26 mouse cellular contexts compared by ENCODE assay signal in genomic region chr7:4802247-4802646, GRCm38 (mm10). TPM values are rescaled to one million over a fixed set of nuclear protein-coding genes. Genes with fewer than 3 reads are reported as not detected.
DNase-seq lines count a peak whose midpoint lies in the region; ATAC-seq and TF ChIP-seq lines count a peak whose summit lies in the region.
"Had no signal": no experiment of that assay in that cellular context is flagged by ENCODE, and none has a peak within 500 bp of the region (broad histone marks: within the 10 kb centered on the region; RNA-seq: fewer than 3 reads in every experiment).

No protein-coding gene starts in this region.

- ATAC-seq in lung, postnatal 0 days = peak; percentile 79
- ATAC-seq in stomach, postnatal 0 days (ENCODE audit: low FRiP score, low TSS enrichment) = no peak
- no peak for ATAC-seq in frontal cortex, adult (ENCODE audit: low TSS enrichment)
- ATAC-seq: forebrain, embryonic 14.5 days; forebrain, embryonic 16.5 days; Patski had no signal

- no peak overlapping the region for H3K4me3 ChIP-seq in lung, postnatal 0 days (ENCODE audit: low read depth, low read length)
- no peak overlapping the region for H3K4me3 ChIP-seq in lung, adult 2 months (replicated peaks; ENCODE audit: extremely low read depth, low read depth, low read length)
- no peak overlapping the region for H3K4me3 ChIP-seq in stomach, postnatal 0 days (ENCODE audit: low read depth, low read length)
- H3K4me3 ChIP-seq: embryonic facial prominence, embryonic 13.5 days; embryonic facial prominence, embryonic 15.5 days; erythroblast, embryonic 14.5 days; forebrain, embryonic 10.5 days; forebrain, embryonic 12.5 days had no signal

- no peak overlapping the region for H3K27ac ChIP-seq in lung, postnatal 0 days (ENCODE audit: low read length)
- no peak overlapping the region for H3K27ac ChIP-seq in stomach, postnatal 0 days (replicated peaks)
- H3K27ac ChIP-seq: embryonic facial prominence, embryonic 13.5 days; embryonic facial prominence, embryonic 15.5 days; forebrain, embryonic 10.5 days; forebrain, embryonic 12.5 days had no signal

- H3K27me3 ChIP-seq in lung, postnatal 0 days (replicated peaks; ENCODE audit: insufficient read depth, low read length) = no peaks in the 10 kb centered on the region
- no peaks in the 10 kb centered on the region for H3K27me3 ChIP-seq in stomach, postnatal 0 days (ENCODE audit: control insufficient read depth, insufficient read depth, low read length)
- H3K27me3 ChIP-seq: embryonic facial prominence, embryonic 13.5 days; embryonic facial prominence, embryonic 15.5 days; forebrain, embryonic 12.5 days; Patski had no signal

- 0 out of 2 replicates have a peak, but pooled peaks have one; percentile 29 for TF ChIP-seq EP300 in lung, postnatal 0 days (IDR thresholded peaks at IDR 0.05)
- TF ChIP-seq EP300 in stomach, postnatal 0 days (optimal IDR thresholded peaks at IDR 0.05) = no peak

- H3K4me1 ChIP-seq in lung, postnatal 0 days (ENCODE audit: insufficient read depth, low read depth, low read length) = no peaks in the 10 kb centered on the region
- no peaks in the 10 kb centered on the region for H3K4me1 ChIP-seq in lung, adult 2 months (ENCODE audit: control insufficient read depth, insufficient read depth, low read length)
- no peaks in the 10 kb centered on the region for H3K4me1 ChIP-seq in stomach, postnatal 0 days (replicated peaks; ENCODE audit: control insufficient read depth, insufficient read depth)
- H3K4me1 ChIP-seq: embryonic facial prominence, embryonic 13.5 days; embryonic facial prominence, embryonic 15.5 days; forebrain, embryonic 10.5 days; forebrain, embryonic 12.5 days had no signal

- H3K4me2 ChIP-seq in lung, postnatal 0 days (replicated peaks; ENCODE audit: low read depth, low read length) = no peak overlapping the region
- no peak overlapping the region for H3K4me2 ChIP-seq in stomach, postnatal 0 days (replicated peaks; ENCODE audit: low read depth)
- H3K4me2 ChIP-seq: embryonic facial prominence, embryonic 13.5 days; embryonic facial prominence, embryonic 15.5 days; forebrain, embryonic 12.5 days had no signal

- TF ChIP-seq POLR2A in lung, adult 2 months (IDR thresholded peaks at IDR 0.05; ENCODE audit: borderline replicate concordance, extremely low read depth, low read depth, low read length) = no peak

- no peak overlapping the region for H3K9ac ChIP-seq in lung, postnatal 0 days (replicated peaks; ENCODE audit: low read depth)
- H3K9ac ChIP-seq in stomach, postnatal 0 days (ENCODE audit: low read length) = no peak overlapping the region
- H3K9ac ChIP-seq: embryonic facial prominence, embryonic 13.5 days; embryonic facial prominence, embryonic 15.5 days; forebrain, embryonic 12.5 days had no signal

- H3K36me3 ChIP-seq in lung, postnatal 0 days (ENCODE audit: insufficient read depth, low read length) = peaks cover 16% of the 10 kb centered on the region; the same call in 1 of the 2 replicates
- H3K36me3 ChIP-seq in stomach, postnatal 0 days (ENCODE audit: control insufficient read depth, insufficient read depth, low read length) = peaks cover 6% of the 10 kb centered on the region

- DNase-seq in lung, postnatal 0 days (ENCODE audit: low spot score) = peak; percentile 64
- no peak for DNase-seq in lung, adult 2 months
- DNase-seq in ZHBTc4 (ENCODE audit: low read depth, low spot score) = peak; percentile 49
- DNase-seq in stomach, postnatal 0 days (ENCODE audit: low spot score) = no peak
- no peak for DNase-seq in kidney, postnatal 25 days
- DNase-seq: adrenal gland, adult 2 months; adrenal gland, postnatal 10 days; adrenal gland, postnatal 25 days; cerebellum, adult 11 months; cerebellum, adult 18-20 months; cerebellum, adult 8-10 months; cerebellum, adult 9-11 months; cerebellum, postnatal 14 days; cerebellum, postnatal 36 days; embryo, embryonic 11 days had no signal

- no peaks in the 10 kb centered on the region for H3K9me3 ChIP-seq in lung, postnatal 0 days (ENCODE audit: low read length)
- no peaks in the 10 kb centered on the region for H3K9me3 ChIP-seq in stomach, postnatal 0 days (ENCODE audit: control insufficient read depth, low read length)
- H3K9me3 ChIP-seq: embryonic facial prominence, embryonic 13.5 days; embryonic facial prominence, embryonic 15.5 days; forebrain, embryonic 10.5 days; forebrain, embryonic 12.5 days had no signal

- 0 out of 2 replicates have a peak, but pooled peaks have one; percentile 16 for TF ChIP-seq CTCF in lung, postnatal 0 days (IDR thresholded peaks at IDR 0.05)
- TF ChIP-seq CTCF in lung, adult 2 months (IDR thresholded peaks at IDR 0.05; ENCODE audit: insufficient read depth, low read length) = no peak
- 0 out of 2 replicates have a peak, but pooled peaks have one; percentile 4 for TF ChIP-seq CTCF in stomach, postnatal 0 days (IDR thresholded peaks at IDR 0.05; ENCODE audit: low read depth)

RNA-seq across cellular contexts. Expression of gene Rpl28, which starts 9.6 kb away (rescaled TPM):
- polyA plus RNA-seq in lung, postnatal 0 days (2015; fragmentation: Nextera tagmentation; extraction: Ambion mirVana) = 282 and 294 TPM in 2 replicates
- 171 and 204 TPM in 2 replicates for polyA plus RNA-seq in lung, adult 2 months (2012; rRNA removed)
- 322 and 359 TPM in 2 replicates for polyA plus RNA-seq in stomach, postnatal 0 days (2015; fragmentation: Nextera tagmentation; extraction: Ambion mirVana)

RNA-seq across cellular contexts. Expression of gene Ube2s, which starts 10.1 kb away (rescaled TPM):
- polyA plus RNA-seq in lung, postnatal 0 days (2015; fragmentation: Nextera tagmentation; extraction: Ambion mirVana) = 158 and 162 TPM in 2 replicates
- polyA plus RNA-seq in lung, adult 2 months (2012; rRNA removed) = 135 and 210 TPM in 2 replicates
- polyA plus RNA-seq in stomach, postnatal 0 days (2015; fragmentation: Nextera tagmentation; extraction: Ambion mirVana) = 95.5 and 111 TPM in 2 replicates

RNA-seq across cellular contexts. Expression of gene Tmem238, which starts 12.8 kb away (rescaled TPM):
- polyA plus RNA-seq in lung, postnatal 0 days (2015; fragmentation: Nextera tagmentation; extraction: Ambion mirVana) = 39.2 and 45.4 TPM in 2 replicates
- 59.4 and 97.7 TPM in 2 replicates for polyA plus RNA-seq in lung, adult 2 months (2012; rRNA removed)
- polyA plus RNA-seq in stomach, postnatal 0 days (2015; fragmentation: Nextera tagmentation; extraction: Ambion mirVana) = 69.0 and 70.7 TPM in 2 replicates

RNA-seq across cellular contexts. Expression of gene Tmem190, which starts 19.5 kb away (rescaled TPM):
- polyA plus RNA-seq in lung, postnatal 0 days (2015; fragmentation: Nextera tagmentation; extraction: Ambion mirVana) = 0.55 and 0.74 TPM in 2 replicates
- not detected in 2 replicates for polyA plus RNA-seq in lung, adult 2 months (2012; rRNA removed)
- 0.42 and 0.80 TPM in 2 replicates for polyA plus RNA-seq in stomach, postnatal 0 days (2015; fragmentation: Nextera tagmentation; extraction: Ambion mirVana)
- polyA plus RNA-seq: adrenal gland, adult 2 months; brain, embryonic 14.5 days; embryonic facial prominence, embryonic 11.5 days; embryonic facial prominence, embryonic 13.5 days; erythroblast, embryonic 14.5 days; forebrain, embryonic 10.5 days; forebrain, embryonic 12.5 days; forebrain, embryonic 14.5 days; forebrain, embryonic 16.5 days had no signal

RNA-seq across cellular contexts. Expression of gene Il11, which starts 19.6 kb away (rescaled TPM):
- polyA plus RNA-seq in lung, postnatal 0 days (2015; fragmentation: Nextera tagmentation; extraction: Ambion mirVana) = 0.29 and 0.64 TPM in 2 replicates
- 0.65 and 0.68 TPM in 2 replicates for polyA plus RNA-seq in lung, adult 2 months (2012; rRNA removed)
- polyA plus RNA-seq in stomach, postnatal 0 days (2015; fragmentation: Nextera tagmentation; extraction: Ambion mirVana) = 0.42 and 0.65 TPM in 2 replicates
- polyA plus RNA-seq: embryonic facial prominence, embryonic 13.5 days; erythroblast, embryonic 14.5 days; forebrain, embryonic 10.5 days had no signal

Comparison
In these comparisons a context has a peak if more than half of its experiments do, and no peak if none do; other contexts are left out.
1. DNase-seq: peak in lung, postnatal 0 days (single experiment) and ZHBTc4 (single experiment); none in lung, adult 2 months (single experiment), stomach, postnatal 0 days (single experiment) and kidney, postnatal 25 days (0 of 2).